Mouse (Mus musculus) splenic B cell, adult 2 months (primary cell): Measurements from ENCODE around the gene Otub1.

Experiments
- DNase-seq: peaks from one replicate; pipeline ENCODE4 v3.0.0-alpha.2; 2011; ENCODE audit warnings: low read depth, low spot score
- H3K27me3 ChIP-seq: 2 replicates; pipeline ENCODE4 v1.6.1; 2012; ENCODE audit warnings: mild to moderate bottlenecking, low read length, moderate library complexity, mixed read lengths; ENCODE audit not compliant: control insufficient read depth, poor library complexity, insufficient read depth, severe bottlenecking
- H3K36me3 ChIP-seq: 2 replicates; pipeline ENCODE4 v1.6.1; 2012; ENCODE audit warnings: mild to moderate bottlenecking, low read length, moderate library complexity, mixed read lengths; ENCODE audit not compliant: control insufficient read depth, poor library complexity, insufficient read depth, severe bottlenecking

The Otub1 gene

GRCm38 (mm10) chr19:7205753-7206736, at the start of gene Otub1:
Otub1 (minus strand) TSS chr19:7206316.
- H3K27me3 ChIP-seq = no peaks in the 10 kb centered on the region
- no peaks in the 10 kb centered on the region; the same call in none of the 2 replicates for H3K36me3 ChIP-seq
- peak; percentile 93 for DNase-seq

- Histone ChIP-seq H3K27me3 (no peaks in the 10 kb centered on the region), H3K36me3 (no peaks in the 10 kb centered on the region)
- DNase-seq = no peak
Measured at GRCm38 (mm10) chr19:7246021-7246420, 39.9 kb upstream of the Otub1 start.

DNA sequence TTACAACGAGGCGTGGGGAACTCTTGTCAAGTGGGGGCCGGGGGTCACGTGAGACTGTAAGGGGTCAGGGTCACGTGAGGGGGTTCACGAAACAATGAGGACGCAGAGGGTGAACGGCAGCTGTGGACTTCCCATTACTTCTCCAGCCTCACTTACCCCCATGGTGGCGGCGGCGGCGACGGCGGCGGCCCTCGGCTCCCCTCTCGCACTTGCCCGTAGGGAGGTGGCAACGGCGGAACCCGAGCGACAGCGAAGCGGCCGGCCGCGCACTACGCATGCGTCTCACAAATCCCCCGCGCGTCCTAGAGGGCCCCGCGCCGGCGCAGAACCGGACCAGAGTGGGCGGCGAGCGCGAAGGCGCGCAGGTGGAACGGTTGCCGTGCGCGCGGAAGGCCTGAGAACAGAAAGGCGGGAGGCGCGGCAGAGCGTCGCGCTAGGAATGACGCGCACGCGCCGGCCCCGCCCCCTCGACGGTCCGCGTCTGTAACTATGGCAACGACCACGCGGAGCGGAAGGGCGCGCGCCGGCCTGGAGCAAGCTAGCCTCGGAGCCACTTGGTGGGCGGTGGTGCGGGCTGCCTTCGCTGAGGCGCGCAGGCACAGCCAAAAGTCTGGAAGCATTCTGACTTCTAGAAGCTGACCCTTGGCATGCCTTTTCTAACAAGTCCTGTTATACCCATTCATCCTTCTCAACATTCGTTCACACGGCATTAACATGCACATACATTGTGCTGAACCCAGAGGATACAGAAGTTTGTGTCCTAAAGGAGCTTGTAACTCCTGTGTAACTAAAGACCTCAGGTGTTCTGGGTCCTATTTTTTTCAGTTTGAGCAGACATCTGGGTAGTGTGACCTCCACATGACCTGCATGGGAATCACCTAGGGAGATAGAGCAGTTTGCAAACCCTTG, 34.9 kb upstream of the Otub1 start, which contains the start of gene Naa40:
TSS of gene Naa40 (minus strand) at position 402 of the 909 bp plus-strand sequence.
- H3K27me3 ChIP-seq = no peaks in the 10 kb centered on the region
- H3K36me3 ChIP-seq = no peaks in the 10 kb centered on the region
- peak; percentile 98 for DNase-seq

DNA sequence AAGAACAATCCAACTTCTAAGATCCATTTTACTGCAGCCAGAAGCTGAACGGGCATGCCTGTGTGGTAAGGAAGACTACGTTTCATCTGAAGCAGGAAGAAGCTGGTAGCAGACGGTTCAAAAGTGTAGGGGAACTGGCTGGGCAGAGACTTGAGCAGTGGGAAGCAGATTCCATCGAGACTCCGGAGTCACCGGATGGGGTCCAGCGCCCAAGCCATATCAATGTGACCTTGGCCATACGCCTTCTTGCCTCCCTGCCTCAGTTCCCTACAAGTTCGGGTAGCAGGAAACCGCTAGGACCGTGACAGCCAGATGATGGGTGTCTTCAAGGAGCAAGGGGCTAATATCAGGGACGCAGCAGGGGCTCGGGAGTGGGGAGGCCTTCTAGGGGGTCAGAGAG, 34.2 kb upstream of the Otub1 start:
- H3K27me3 ChIP-seq = no peaks in the 10 kb centered on the region
- no peaks in the 10 kb centered on the region for H3K36me3 ChIP-seq
- peak; percentile 35 for DNase-seq

DNA sequence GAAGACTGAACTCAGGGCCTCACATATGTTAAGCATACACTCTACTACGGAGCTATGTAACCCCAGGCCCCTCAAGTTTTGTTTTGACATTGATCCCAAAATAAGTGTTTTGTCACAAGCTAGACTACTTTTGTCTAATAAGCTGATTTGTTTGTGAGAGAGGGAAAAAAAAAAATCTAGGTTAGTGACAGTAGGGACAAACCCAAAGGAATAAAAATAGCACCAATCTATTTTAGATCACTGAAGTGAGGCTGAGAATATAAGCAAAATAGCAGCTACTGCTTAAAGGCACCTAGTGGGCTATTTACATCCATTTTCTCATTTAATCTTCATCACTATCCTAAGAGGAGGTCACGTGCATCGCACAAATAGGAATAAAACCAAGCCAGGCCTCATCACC, 33.5 kb upstream of the Otub1 start:
- no peak for DNase-seq
- no peaks in the 10 kb centered on the region for H3K27me3 ChIP-seq
- no peaks in the 10 kb centered on the region for H3K36me3 ChIP-seq

GRCm38 (mm10) chr19:7236742-7237141, 30.6 kb upstream of the Otub1 start:
- DNase-seq = no peak
- Histone ChIP-seq H3K36me3 (no peaks in the 10 kb centered on the region), H3K27me3 (no peaks in the 10 kb centered on the region)

DNA sequence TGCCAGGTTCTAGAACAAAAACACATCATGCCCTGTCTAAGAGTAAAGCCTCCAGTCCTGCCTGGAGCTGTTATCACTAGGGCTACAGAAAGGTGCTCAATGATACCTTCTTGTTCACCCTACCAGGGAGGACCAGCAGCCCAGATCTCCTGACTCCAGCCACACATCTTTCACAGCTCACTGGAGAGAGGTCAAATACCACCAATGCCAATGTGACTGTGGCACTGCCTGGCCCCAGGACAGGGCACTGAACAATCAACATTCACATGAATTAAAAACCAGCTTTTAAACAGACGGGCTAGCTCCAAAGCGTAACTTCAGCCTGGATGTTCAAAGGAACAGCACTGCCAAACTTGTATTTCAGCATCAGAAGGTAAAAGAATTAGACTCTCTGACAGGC, 29.9 kb upstream of the Otub1 start:
- no peak for DNase-seq
- no peaks in the 10 kb centered on the region for H3K36me3 ChIP-seq
- no peaks in the 10 kb centered on the region for H3K27me3 ChIP-seq

DNA sequence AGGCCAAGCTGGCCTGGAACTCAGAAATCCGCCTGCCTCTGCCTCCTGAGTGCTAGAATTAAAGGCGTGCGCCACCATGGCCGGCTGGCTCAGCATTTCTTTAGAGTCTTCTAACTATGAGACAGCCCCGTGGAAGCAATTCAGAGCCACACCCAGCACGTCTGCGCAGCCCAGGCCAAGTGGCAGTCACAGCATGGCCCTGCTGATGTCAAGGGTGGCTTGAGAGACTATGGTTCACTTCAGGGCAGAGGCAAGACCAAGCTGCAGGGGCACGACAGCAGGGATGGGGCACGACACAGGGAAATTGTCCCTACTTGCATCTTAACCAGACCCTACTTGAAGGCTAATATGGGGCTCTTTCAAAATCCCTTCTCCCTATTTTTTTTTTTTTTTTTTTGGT, 29.3 kb upstream of the Otub1 start:
- no peaks in the 10 kb centered on the region for H3K36me3 ChIP-seq
- H3K27me3 ChIP-seq = no peaks in the 10 kb centered on the region
- DNase-seq = no peak

GRCm38 (mm10) chr19:7234537-7235221, 28.6 kb upstream of the Otub1 start:
- Histone ChIP-seq H3K27me3 (no peaks in the 10 kb centered on the region), H3K36me3 (no peaks in the 10 kb centered on the region)
- DNase-seq = peak; percentile 90

DNA sequence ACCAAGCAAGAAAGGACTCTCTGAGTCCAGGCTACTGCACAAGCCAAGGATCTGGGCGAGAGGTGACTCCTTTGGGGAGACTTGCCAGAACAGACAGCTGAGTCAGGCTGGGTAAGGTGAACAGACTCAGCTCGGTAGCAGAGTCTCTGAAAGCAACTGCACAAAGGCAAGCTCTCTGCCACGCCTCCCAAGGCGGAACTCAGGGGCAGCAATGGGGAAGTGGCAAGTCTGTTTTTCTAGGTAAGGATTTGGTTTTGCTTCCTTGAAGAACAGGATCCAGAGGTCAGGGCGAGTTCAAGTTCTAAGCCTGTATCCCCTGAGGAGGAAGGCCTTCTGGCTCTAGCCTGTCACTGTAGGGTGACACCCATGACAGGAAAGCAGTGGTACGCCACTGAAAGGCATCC, 20.4 kb upstream of the Otub1 start:
- DNase-seq = peak; percentile 70
- Histone ChIP-seq H3K27me3 (no peaks in the 10 kb centered on the region), H3K36me3 (no peaks in the 10 kb centered on the region; the same call in 1 of the 2 replicates)

DNA sequence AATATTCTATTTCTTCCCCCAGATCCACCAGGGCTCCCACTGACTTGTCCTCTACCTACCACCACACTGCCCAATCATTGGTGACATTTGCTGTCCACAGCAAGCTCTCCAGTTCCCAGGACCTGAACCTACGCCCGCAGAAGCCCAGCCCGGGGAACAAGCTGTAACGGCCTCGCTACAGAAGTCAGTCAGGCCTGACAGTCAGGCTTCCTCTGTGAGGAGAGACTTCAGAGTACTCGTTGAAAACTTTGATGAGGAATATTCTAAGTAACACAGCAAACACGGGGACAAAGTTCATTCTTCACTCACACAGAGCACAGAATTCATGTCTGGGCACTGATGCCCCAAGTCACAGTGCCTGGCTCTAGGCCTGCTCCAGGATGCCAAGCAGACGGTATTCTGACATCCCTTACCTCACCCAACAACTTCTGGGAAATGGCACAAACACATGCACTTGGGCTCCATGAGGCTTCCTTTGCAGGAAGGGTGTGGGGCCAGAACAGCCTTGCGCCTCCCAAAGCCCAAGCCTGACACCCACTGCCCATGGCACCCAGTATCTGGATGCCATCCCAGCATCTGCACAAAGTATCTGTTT, 19.1 kb upstream of the Otub1 start:
- DNase-seq = no peak
- no peaks in the 10 kb centered on the region for H3K27me3 ChIP-seq
- no peaks in the 10 kb centered on the region; the same call in 1 of the 2 replicates for H3K36me3 ChIP-seq

GRCm38 (mm10) chr19:7224253-7224652, 18.1 kb upstream of the Otub1 start:
- no peak for DNase-seq
- Histone ChIP-seq H3K27me3 (no peaks in the 10 kb centered on the region), H3K36me3 (no peaks in the 10 kb centered on the region; the same call in 1 of the 2 replicates)

GRCm38 (mm10) chr19:7223488-7223887, 17.4 kb upstream of the Otub1 start:
- H3K27me3 ChIP-seq = no peaks in the 10 kb centered on the region
- DNase-seq = no peak
- no peaks in the 10 kb centered on the region for H3K36me3 ChIP-seq

GRCm38 (mm10) chr19:7222196-7222595, 16.1 kb upstream of the Otub1 start:
- H3K27me3 ChIP-seq = no peaks in the 10 kb centered on the region
- no peak for DNase-seq
- H3K36me3 ChIP-seq = no peaks in the 10 kb centered on the region
